Mouse (Mus musculus) right cerebral cortex, adult 18-20 months (tissue): ENCODE data around the gene Jade3.

Experiments used
- DNase-seq: peaks from one replicate; pipeline ENCODE4 v3.0.0; 2022; ENCODE audit warnings: mixed read lengths

Gene Jade3

GRCm38 (mm10) chrX:20548011-20548879, 122.8 kb downstream of the Jade3 start:
- DNase-seq, result peak; percentile 2

GRCm38 (mm10) chrX:20548880-20549440, 123.5 kb downstream of the Jade3 start:
- no peak for DNase-seq

GRCm38 (mm10) chrX:20549532-20549931, 124.0 kb downstream of the Jade3 start, which contains the start of gene Rgn:
Gene Rgn, plus strand, starts transcription at chrX:20549787.
- no peak for DNase-seq

GRCm38 (mm10) chrX:20552199-20552598, 126.7 kb downstream of the Jade3 start:
- DNase-seq, result no peak

- no peak for DNase-seq
Measured at GRCm38 (mm10) chrX:20561846-20562245, 136.4 kb downstream of the Jade3 start.

GRCm38 (mm10) chrX:20563941-20564340, 138.5 kb downstream of the Jade3 start:
- no peak for DNase-seq
